Mouse (Mus musculus): ENCODE results near the gene Pou2f2. TPM values are rescaled to one million over a fixed set of nuclear protein-coding genes. Genes with fewer than 3 reads are reported as not detected.
A peak's percentile ranks its signal among the peaks of the same experiment; 100 is the strongest.

Gene Pou2f2
- polyA plus RNA-seq, 1 experiment from 2014 or later: 0.59 TPM

- H3K4me2 ChIP-seq (ENCODE audit: low read length): peak overlapping the region; percentile 87
- no peaks in the 10 kb centered on the region for H3K27me3 ChIP-seq (ENCODE audit: insufficient read depth, low read length)
- peak overlapping the region; percentile 83 for H3K27ac ChIP-seq
- H3K4me1 ChIP-seq (replicated peaks; ENCODE audit: insufficient read depth, low read length): peaks cover 15% of the 10 kb centered on the region
- peak overlapping the region; percentile 64 for H3K4me3 ChIP-seq (replicated peaks; ENCODE audit: low read depth, low read length)
- DNase-seq (ENCODE audit: low spot score): peak; percentile 97
- peak overlapping the region; percentile 74 for H3K9ac ChIP-seq (ENCODE audit: low read depth, low read length)
- WGBS: 3% methylated on average over 31 of the region's 31 CpGs
- peak; percentile 74 for ATAC-seq (replicated peaks; ENCODE audit: low FRiP score, low read depth)
- no peak for TF ChIP-seq CTCF (IDR thresholded peaks at IDR 0.05; ENCODE audit: low read depth)
- H3K36me3 ChIP-seq (ENCODE audit: insufficient read depth, low read length): peaks cover 7% of the 10 kb centered on the region; the same call in 1 of the 2 replicates
- no peaks in the 10 kb centered on the region for H3K9me3 ChIP-seq (replicated peaks; ENCODE audit: low read length)
Observed at GRCm38 (mm10) chr7:25219756-25220456, 40.4 kb upstream of the Pou2f2 start.

GRCm38 (mm10) chr7:25219416-25219750, 39.9 kb upstream of the Pou2f2 start:
- Histone ChIP-seq H3K27ac (peak overlapping the region; percentile 79), H3K9ac (ENCODE audit: low read depth, low read length) (peak overlapping the region; percentile 74), H3K36me3 (ENCODE audit: insufficient read depth, low read length) (0 out of 2 replicates have a peak, but pooled peaks cover 5% of the 10 kb centered on the region), H3K9me3 (replicated peaks; ENCODE audit: low read length) (no peaks in the 10 kb centered on the region), H3K4me3 (replicated peaks; ENCODE audit: low read depth, low read length) (peak overlapping the region; percentile 64), H3K4me2 (ENCODE audit: low read length) (peak overlapping the region; percentile 87), H3K27me3 (ENCODE audit: insufficient read depth, low read length) (no peaks in the 10 kb centered on the region), H3K4me1 (replicated peaks; ENCODE audit: insufficient read depth, low read length) (peaks cover 15% of the 10 kb centered on the region)
- no peak for DNase-seq (ENCODE audit: low spot score)
- no peak for TF ChIP-seq CTCF (IDR thresholded peaks at IDR 0.05; ENCODE audit: low read depth)
- under 1% methylated on average over 16 of the region's 16 CpGs for WGBS
- ATAC-seq (replicated peaks; ENCODE audit: low FRiP score, low read depth): no peak; the same call in 1 of the 2 replicates

- ATAC-seq (replicated peaks; ENCODE audit: low FRiP score, low read depth): 0 out of 2 replicates have a peak, but pooled peaks have one; percentile 11
- H3K4me3 ChIP-seq (replicated peaks; ENCODE audit: low read depth, low read length): peak overlapping the region; percentile 64
- H3K9ac ChIP-seq (ENCODE audit: low read depth, low read length): peak overlapping the region; percentile 74
- H3K9me3 ChIP-seq (replicated peaks; ENCODE audit: low read length): no peaks in the 10 kb centered on the region
- TF ChIP-seq CTCF (IDR thresholded peaks at IDR 0.05; ENCODE audit: low read depth): 0 out of 2 replicates have a peak, but pooled peaks have one; percentile 6
- peak overlapping the region; percentile 87 for H3K4me2 ChIP-seq (ENCODE audit: low read length)
- WGBS: 1% methylated on average over 53 of the region's 53 CpGs
- peak overlapping the region; percentile 79 for H3K27ac ChIP-seq
- H3K27me3 ChIP-seq (ENCODE audit: insufficient read depth, low read length): no peaks in the 10 kb centered on the region
- H3K4me1 ChIP-seq (replicated peaks; ENCODE audit: insufficient read depth, low read length): peaks cover 15% of the 10 kb centered on the region
- no peaks in the 10 kb centered on the region for H3K36me3 ChIP-seq (ENCODE audit: insufficient read depth, low read length)
- DNase-seq (ENCODE audit: low spot score): peak; percentile 66
Observed at GRCm38 (mm10) chr7:25218705-25219415, 39.3 kb upstream of the Pou2f2 start.

GRCm38 (mm10) chr7:25217653-25218395, 38.3 kb upstream of the Pou2f2 start:
- Histone ChIP-seq H3K9me3 (replicated peaks; ENCODE audit: low read length) (no peaks in the 10 kb centered on the region), H3K4me3 (replicated peaks; ENCODE audit: low read depth, low read length) (no peak overlapping the region), H3K9ac (ENCODE audit: low read depth, low read length) (no peak overlapping the region), H3K4me2 (ENCODE audit: low read length) (peak overlapping the region; percentile 87; the same call in 1 of the 2 replicates), H3K27me3 (ENCODE audit: insufficient read depth, low read length) (no peaks in the 10 kb centered on the region), H3K4me1 (replicated peaks; ENCODE audit: insufficient read depth, low read length) (peaks cover 15% of the 10 kb centered on the region), H3K27ac (no peak overlapping the region), H3K36me3 (ENCODE audit: insufficient read depth, low read length) (no peaks in the 10 kb centered on the region)
- no peak for TF ChIP-seq CTCF (IDR thresholded peaks at IDR 0.05; ENCODE audit: low read depth)
- WGBS: 60% methylated on average over 12 of the region's 12 CpGs
- DNase-seq (ENCODE audit: low spot score) (no peak), ATAC-seq (replicated peaks; ENCODE audit: low FRiP score, low read depth) (no peak)

GRCm38 (mm10) chr7:25214172-25214571, 34.6 kb upstream of the Pou2f2 start:
- Histone ChIP-seq H3K36me3 (ENCODE audit: insufficient read depth, low read length) (0 out of 2 replicates have a peak, but pooled peaks cover 9% of the 10 kb centered on the region), H3K4me3 (replicated peaks; ENCODE audit: low read depth, low read length) (no peak overlapping the region), H3K9me3 (replicated peaks; ENCODE audit: low read length) (no peaks in the 10 kb centered on the region), H3K4me2 (ENCODE audit: low read length) (no peak overlapping the region), H3K27ac (no peak overlapping the region), H3K4me1 (replicated peaks; ENCODE audit: insufficient read depth, low read length) (no peaks in the 10 kb centered on the region; the same call in 1 of the 2 replicates), H3K9ac (ENCODE audit: low read depth, low read length) (no peak overlapping the region), H3K27me3 (ENCODE audit: insufficient read depth, low read length) (no peaks in the 10 kb centered on the region)
- ATAC-seq (replicated peaks; ENCODE audit: low FRiP score, low read depth) (no peak), DNase-seq (ENCODE audit: low spot score) (no peak)
- no peak for TF ChIP-seq CTCF (IDR thresholded peaks at IDR 0.05; ENCODE audit: low read depth)
- WGBS: 87% methylated on average over 2 of the region's 2 CpGs

- DNase-seq (ENCODE audit: low spot score) (no peak), ATAC-seq (replicated peaks; ENCODE audit: low FRiP score, low read depth) (no peak)
- Histone ChIP-seq H3K4me2 (ENCODE audit: low read length) (no peak overlapping the region), H3K9ac (ENCODE audit: low read depth, low read length) (no peak overlapping the region), H3K27me3 (ENCODE audit: insufficient read depth, low read length) (no peaks in the 10 kb centered on the region), H3K27ac (no peak overlapping the region), H3K4me3 (replicated peaks; ENCODE audit: low read depth, low read length) (no peak overlapping the region), H3K4me1 (replicated peaks; ENCODE audit: insufficient read depth, low read length) (no peaks in the 10 kb centered on the region), H3K9me3 (replicated peaks; ENCODE audit: low read length) (no peaks in the 10 kb centered on the region), H3K36me3 (ENCODE audit: insufficient read depth, low read length) (0 out of 2 replicates have a peak, but pooled peaks cover 12% of the 10 kb centered on the region)
- WGBS: 55% methylated on average over 3 of the region's 3 CpGs
- no peak for TF ChIP-seq CTCF (IDR thresholded peaks at IDR 0.05; ENCODE audit: low read depth)
Observed at GRCm38 (mm10) chr7:25213099-25213498, 33.6 kb upstream of the Pou2f2 start.

Data from kidney, postnatal 0 days (tissue).